Mouse (Mus musculus) embryonic facial prominence, embryonic 11.5 days (tissue): Measurements from ENCODE around the gene Crp. TPM values are rescaled to one million over a fixed set of nuclear protein-coding genes. Genes with fewer than 3 reads are reported as not detected.

Experiments
- ATAC-seq: fragments of 200-750 bp; cut with Nextera tagmentation; replicated peaks from 2 replicates; pipeline ENCODE4 v1.8.0; 2017; ENCODE audit warnings: low read depth; ENCODE audit not compliant: insufficient number of reproducible peaks, low FRiP score, low TSS enrichment
- DNase-seq: peaks from one replicate; pipeline ENCODE4 v3.0.0-alpha.2; 2015; ENCODE audit warnings: low spot score
- H3K27ac ChIP-seq: fragments of 300-500 bp; sonication (generic); replicated peaks from 2 replicates; pipeline ENCODE4 v1.5.1; 2014; ENCODE audit warnings: mild to moderate bottlenecking, low read depth, low read length, control low read depth
- H3K27me3 ChIP-seq: fragments of 300-500 bp; sonication (generic); 2 replicates; pipeline ENCODE4 v1.6.1; 2014; ENCODE audit warnings: mild to moderate bottlenecking, low read length, moderate library complexity, mixed read lengths; ENCODE audit not compliant: control insufficient read depth, insufficient read depth
- H3K36me3 ChIP-seq: fragments of 300-500 bp; sonication (generic); replicated peaks from 2 replicates; pipeline ENCODE4 v1.6.1; 2014; ENCODE audit warnings: low read depth, mild to moderate bottlenecking, low read length, moderate library complexity, mixed read lengths; ENCODE audit not compliant: control insufficient read depth, insufficient read depth
- H3K4me1 ChIP-seq: fragments of 300-500 bp; sonication (generic); 2 replicates; pipeline ENCODE4 v1.6.1; 2014; ENCODE audit warnings: low read length, mixed read lengths; ENCODE audit not compliant: control insufficient read depth, insufficient read depth
- H3K4me2 ChIP-seq: fragments of 300-500 bp; sonication (generic); 2 replicates; pipeline ENCODE4 v1.6.1; 2014; ENCODE audit warnings: low read depth, mild to moderate bottlenecking, control low read depth, low read length, moderate library complexity
- H3K4me3 ChIP-seq: fragments of 300-500 bp; sonication (generic); 2 replicates; pipeline ENCODE4 v1.5.1; 2014; ENCODE audit warnings: low read depth, low read length, control low read depth
- H3K9ac ChIP-seq: fragments of 300-500 bp; sonication (generic); replicated peaks from 2 replicates; pipeline ENCODE4 v1.6.1; 2014; ENCODE audit warnings: mild to moderate bottlenecking, control low read depth, low read length
- H3K9me3 ChIP-seq: fragments of 300-500 bp; sonication (generic); replicated peaks from 2 replicates; pipeline ENCODE4 v1.6.1; 2016; ENCODE audit warnings: mild to moderate bottlenecking, low read length, inconsistent platforms, mixed read lengths; ENCODE audit not compliant: control insufficient read depth
- WGBS: fragments of 180-500 bp; shearing (Covaris S2); extraction: QIAGEN DNeasy Blood & Tissue Kit; methylation state at CpG from one replicate; pipeline ENCODE4 v1.1.7; 2014; 5-methylcytosine and 5-hydroxymethylcytosine counted together
- polyA plus RNA-seq: library from polyadenylated mRNA; unstranded; fragments of >200 nt; fragmentation: Nextera tagmentation; extraction: Ambion mirVana; gene quantifications from 2 replicates; pipeline ENCODE4 v1.2.1, GENCODE M21; 2014

The Crp gene
- 0.17 TPM in 1 of 2 replicates, not detected in the other for polyA plus RNA-seq

DNA sequence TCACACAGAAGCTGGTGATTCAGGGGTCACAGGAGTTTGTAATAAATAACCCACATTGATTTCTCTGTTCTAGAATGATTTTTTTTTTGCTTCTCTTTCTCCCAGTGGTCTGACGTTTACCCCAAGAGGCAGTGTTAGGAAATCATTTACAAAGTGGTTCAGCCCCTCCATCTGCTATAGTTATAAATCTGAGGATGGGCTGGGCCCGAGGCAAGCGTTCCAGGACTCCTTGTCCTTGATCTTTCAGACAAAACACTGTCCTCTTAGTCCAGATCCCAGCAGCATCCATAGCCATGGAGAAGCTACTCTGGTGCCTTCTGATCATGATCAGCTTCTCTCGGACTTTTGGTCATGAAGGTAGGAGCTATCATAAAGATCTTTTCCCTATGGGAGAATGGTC, at the start of gene Crp:
Crp (plus strand) TSS at position 212 of the 400 bp plus-strand sequence.
- ATAC-seq, result no peak
- no peak within 1 kb of the TSS for H3K4me2 ChIP-seq
- H3K27ac ChIP-seq, result no peak within 1 kb of the TSS
- no peaks in the 10 kb centered on the region for H3K9me3 ChIP-seq
- H3K27me3 ChIP-seq, result no peaks in the 10 kb centered on the region
- WGBS, result 86% methylated on average over 4 of the region's 4 CpGs
- no peak within 1 kb of the TSS for H3K4me3 ChIP-seq
- no peak for DNase-seq
- H3K4me1 ChIP-seq, result no peaks in the 10 kb centered on the region
- no peaks in the 10 kb centered on the region for H3K36me3 ChIP-seq
- no peak within 1 kb of the TSS for H3K9ac ChIP-seq

GRCm38 (mm10) chr1:172649396-172649795, 48.5 kb upstream of the Crp start:
- 86% methylated on average over 9 of the region's 9 CpGs for WGBS
- no peak overlapping the region for H3K4me3 ChIP-seq
- no peak overlapping the region for H3K27ac ChIP-seq
- no peaks in the 10 kb centered on the region for H3K4me1 ChIP-seq
- H3K27me3 ChIP-seq, result no peaks in the 10 kb centered on the region
- H3K4me2 ChIP-seq, result no peak overlapping the region
- no peak for DNase-seq
- H3K9me3 ChIP-seq, result no peaks in the 10 kb centered on the region
- H3K36me3 ChIP-seq, result no peaks in the 10 kb centered on the region
- ATAC-seq, result no peak
- no peak overlapping the region for H3K9ac ChIP-seq

GRCm38 (mm10) chr1:172650519-172651287, 47.2 kb upstream of the Crp start:
- Histone ChIP-seq H3K4me1 (no peaks in the 10 kb centered on the region), H3K9ac (no peak overlapping the region), H3K4me2 (no peak overlapping the region), H3K27ac (no peak overlapping the region), H3K27me3 (no peaks in the 10 kb centered on the region), H3K4me3 (no peak overlapping the region), H3K9me3 (no peaks in the 10 kb centered on the region), H3K36me3 (no peaks in the 10 kb centered on the region)
- WGBS, result 62% methylated on average over 8 of the region's 8 CpGs
- DNase-seq (peak; percentile 61), ATAC-seq (no peak)

- Histone ChIP-seq H3K4me3 (no peak overlapping the region), H3K9ac (no peak overlapping the region), H3K4me2 (no peak overlapping the region), H3K9me3 (no peaks in the 10 kb centered on the region), H3K36me3 (no peaks in the 10 kb centered on the region), H3K27me3 (no peaks in the 10 kb centered on the region), H3K4me1 (no peaks in the 10 kb centered on the region), H3K27ac (no peak overlapping the region)
- ATAC-seq, result no peak
- no peak for DNase-seq
- 86% methylated on average over 10 of the region's 10 CpGs for WGBS
Observed at GRCm38 (mm10) chr1:172651288-172651987, 46.4 kb upstream of the Crp start.

- no peaks in the 10 kb centered on the region for H3K9me3 ChIP-seq
- no peaks in the 10 kb centered on the region for H3K27me3 ChIP-seq
- no peak overlapping the region for H3K27ac ChIP-seq
- no peak overlapping the region for H3K9ac ChIP-seq
- no peak for DNase-seq
- ATAC-seq, result no peak
- 84% methylated on average over 18 of the region's 18 CpGs for WGBS
- H3K4me2 ChIP-seq, result no peak overlapping the region
- H3K4me3 ChIP-seq, result no peak overlapping the region
- H3K36me3 ChIP-seq, result no peaks in the 10 kb centered on the region
- H3K4me1 ChIP-seq, result no peaks in the 10 kb centered on the region
Observed at GRCm38 (mm10) chr1:172652040-172652662, 45.7 kb upstream of the Crp start.

- Histone ChIP-seq H3K4me2 (no peak overlapping the region), H3K4me1 (no peaks in the 10 kb centered on the region), H3K4me3 (no peak overlapping the region), H3K36me3 (no peaks in the 10 kb centered on the region), H3K9ac (no peak overlapping the region), H3K9me3 (no peaks in the 10 kb centered on the region), H3K27me3 (no peaks in the 10 kb centered on the region), H3K27ac (no peak overlapping the region)
- 85% methylated on average over 6 of the region's 6 CpGs for WGBS
- ATAC-seq, result no peak
- no peak for DNase-seq
Observed at GRCm38 (mm10) chr1:172653900-172654299, 44.0 kb upstream of the Crp start.

- H3K4me1 ChIP-seq, result no peaks in the 10 kb centered on the region
- H3K4me2 ChIP-seq, result no peak overlapping the region
- no peak overlapping the region for H3K4me3 ChIP-seq
- 61% methylated on average over 3 of the region's 3 CpGs for WGBS
- no peak overlapping the region for H3K9ac ChIP-seq
- H3K27me3 ChIP-seq, result no peaks in the 10 kb centered on the region
- ATAC-seq (no peak), DNase-seq (no peak)
- no peak overlapping the region for H3K27ac ChIP-seq
- no peaks in the 10 kb centered on the region for H3K9me3 ChIP-seq
- no peaks in the 10 kb centered on the region for H3K36me3 ChIP-seq
Observed at GRCm38 (mm10) chr1:172657266-172657665, 40.6 kb upstream of the Crp start.

- Histone ChIP-seq H3K27me3 (no peaks in the 10 kb centered on the region), H3K36me3 (no peaks in the 10 kb centered on the region), H3K4me2 (no peak overlapping the region), H3K9ac (no peak overlapping the region), H3K9me3 (no peaks in the 10 kb centered on the region), H3K27ac (no peak overlapping the region), H3K4me1 (no peaks in the 10 kb centered on the region), H3K4me3 (no peak overlapping the region)
- no peak for DNase-seq
- ATAC-seq, result no peak
- whole genome bisulfite sequencing, result 86% methylated on average over 8 of the region's 8 CpGs
Observed at GRCm38 (mm10) chr1:172659688-172660087, 38.2 kb upstream of the Crp start.
